Mouse (Mus musculus): ENCODE measurements around the gene Shh. TPM values are rescaled to one million over a fixed set of nuclear protein-coding genes. Genes with fewer than 3 reads are reported as not detected.

Shh gene
- polyA plus RNA-seq, 1 experiment from 2014 or later: 0.64 TPM

GRCm38 (mm10) chr5:28453523-28453922 lies 13.5 kb downstream of the Shh start:
- no peak overlapping the region for H3K4me2 ChIP-seq (ENCODE audit: low read length)
- 36% methylated on average over 3 of the region's 3 CpGs for WGBS
- peaks cover 7% of the 10 kb centered on the region for H3K4me1 ChIP-seq (replicated peaks; ENCODE audit: insufficient read depth, low read length)
- no peak overlapping the region for H3K27ac ChIP-seq
- H3K9me3 ChIP-seq (replicated peaks; ENCODE audit: low read length): no peaks in the 10 kb centered on the region
- H3K4me3 ChIP-seq (replicated peaks; ENCODE audit: low read depth, low read length): no peak overlapping the region
- no peaks in the 10 kb centered on the region for H3K36me3 ChIP-seq (ENCODE audit: insufficient read depth, low read length)
- H3K9ac ChIP-seq (ENCODE audit: low read depth, low read length): no peak overlapping the region
- ATAC-seq (replicated peaks; ENCODE audit: low FRiP score, low read depth) (no peak), DNase-seq (ENCODE audit: low spot score) (no peak)
- no peak for TF ChIP-seq CTCF (IDR thresholded peaks at IDR 0.05; ENCODE audit: low read depth)
- H3K27me3 ChIP-seq (ENCODE audit: insufficient read depth, low read length): peaks cover 21% of the 10 kb centered on the region

DNA sequence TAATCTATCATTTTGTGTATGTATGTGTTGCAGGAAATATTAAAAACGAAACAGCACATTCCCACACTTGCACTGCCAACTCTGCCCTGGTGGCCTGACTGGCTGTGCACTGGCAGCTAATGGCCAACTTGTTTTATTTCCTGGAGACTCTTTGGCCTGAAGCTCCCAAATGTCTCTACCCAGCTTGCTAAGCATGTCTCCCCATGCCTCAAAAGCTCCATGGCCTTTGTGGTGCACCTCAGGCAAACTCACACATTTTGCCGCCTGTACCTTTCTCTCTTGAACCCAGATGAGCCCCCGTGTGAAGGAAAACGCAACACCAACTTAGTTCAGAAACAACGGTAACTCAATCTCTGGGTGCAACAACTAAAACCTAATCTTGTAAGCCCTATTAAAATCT lies 14.0 kb downstream of the Shh start:
- Histone ChIP-seq H3K27ac (no peak overlapping the region), H3K27me3 (ENCODE audit: insufficient read depth, low read length) (peaks cover 17% of the 10 kb centered on the region), H3K4me3 (replicated peaks; ENCODE audit: low read depth, low read length) (no peak overlapping the region), H3K9me3 (replicated peaks; ENCODE audit: low read length) (no peaks in the 10 kb centered on the region), H3K36me3 (ENCODE audit: insufficient read depth, low read length) (no peaks in the 10 kb centered on the region), H3K4me1 (replicated peaks; ENCODE audit: insufficient read depth, low read length) (peaks cover 4% of the 10 kb centered on the region), H3K9ac (ENCODE audit: low read depth, low read length) (no peak overlapping the region), H3K4me2 (ENCODE audit: low read length) (no peak overlapping the region)
- ATAC-seq (replicated peaks; ENCODE audit: low FRiP score, low read depth) (no peak), DNase-seq (ENCODE audit: low spot score) (no peak)
- 79% methylated on average over 5 of the region's 5 CpGs for WGBS
- TF ChIP-seq CTCF (IDR thresholded peaks at IDR 0.05; ENCODE audit: low read depth): no peak

GRCm38 (mm10) chr5:28451053-28451638 lies 15.9 kb downstream of the Shh start:
- peak; percentile 95 for TF ChIP-seq CTCF (IDR thresholded peaks at IDR 0.05; ENCODE audit: low read depth)
- H3K4me2 ChIP-seq (ENCODE audit: low read length): no peak overlapping the region
- H3K36me3 ChIP-seq (ENCODE audit: insufficient read depth, low read length): no peaks in the 10 kb centered on the region
- peak; percentile 77 for DNase-seq (ENCODE audit: low spot score)
- H3K27ac ChIP-seq: no peak overlapping the region
- H3K9ac ChIP-seq (ENCODE audit: low read depth, low read length): no peak overlapping the region
- WGBS: 25% methylated on average over 6 of the region's 6 CpGs
- peak; percentile 72 for ATAC-seq (replicated peaks; ENCODE audit: low FRiP score, low read depth)
- H3K27me3 ChIP-seq (ENCODE audit: insufficient read depth, low read length): peaks cover 8% of the 10 kb centered on the region
- no peaks in the 10 kb centered on the region for H3K4me1 ChIP-seq (replicated peaks; ENCODE audit: insufficient read depth, low read length)
- no peak overlapping the region for H3K4me3 ChIP-seq (replicated peaks; ENCODE audit: low read depth, low read length)
- no peaks in the 10 kb centered on the region for H3K9me3 ChIP-seq (replicated peaks; ENCODE audit: low read length)

GRCm38 (mm10) chr5:28450126-28450890 lies 16.7 kb downstream of the Shh start:
- TF ChIP-seq CTCF (IDR thresholded peaks at IDR 0.05; ENCODE audit: low read depth): no peak
- H3K36me3 ChIP-seq (ENCODE audit: insufficient read depth, low read length): no peaks in the 10 kb centered on the region
- H3K4me3 ChIP-seq (replicated peaks; ENCODE audit: low read depth, low read length): no peak overlapping the region
- H3K4me1 ChIP-seq (replicated peaks; ENCODE audit: insufficient read depth, low read length): no peaks in the 10 kb centered on the region
- no peaks in the 10 kb centered on the region for H3K27me3 ChIP-seq (ENCODE audit: insufficient read depth, low read length)
- no peak overlapping the region for H3K4me2 ChIP-seq (ENCODE audit: low read length)
- H3K9me3 ChIP-seq (replicated peaks; ENCODE audit: low read length): no peaks in the 10 kb centered on the region
- ATAC-seq (replicated peaks; ENCODE audit: low FRiP score, low read depth) (no peak), DNase-seq (ENCODE audit: low spot score) (no peak)
- H3K27ac ChIP-seq: no peak overlapping the region
- 54% methylated on average over 3 of the region's 3 CpGs for WGBS
- no peak overlapping the region for H3K9ac ChIP-seq (ENCODE audit: low read depth, low read length)

GRCm38 (mm10) chr5:28425926-28426325 lies 41.1 kb downstream of the Shh start:
- no peak overlapping the region for H3K27ac ChIP-seq
- no peaks in the 10 kb centered on the region for H3K9me3 ChIP-seq (replicated peaks; ENCODE audit: low read length)
- H3K36me3 ChIP-seq (ENCODE audit: insufficient read depth, low read length): no peaks in the 10 kb centered on the region
- 89% methylated on average over 9 of the region's 9 CpGs for WGBS
- TF ChIP-seq CTCF (IDR thresholded peaks at IDR 0.05; ENCODE audit: low read depth): no peak
- ATAC-seq (replicated peaks; ENCODE audit: low FRiP score, low read depth) (no peak), DNase-seq (ENCODE audit: low spot score) (no peak)
- no peak overlapping the region for H3K9ac ChIP-seq (ENCODE audit: low read depth, low read length)
- H3K4me3 ChIP-seq (replicated peaks; ENCODE audit: low read depth, low read length): no peak overlapping the region
- H3K4me1 ChIP-seq (replicated peaks; ENCODE audit: insufficient read depth, low read length): no peaks in the 10 kb centered on the region
- no peak overlapping the region for H3K4me2 ChIP-seq (ENCODE audit: low read length)
- H3K27me3 ChIP-seq (ENCODE audit: insufficient read depth, low read length): no peaks in the 10 kb centered on the region

DNA sequence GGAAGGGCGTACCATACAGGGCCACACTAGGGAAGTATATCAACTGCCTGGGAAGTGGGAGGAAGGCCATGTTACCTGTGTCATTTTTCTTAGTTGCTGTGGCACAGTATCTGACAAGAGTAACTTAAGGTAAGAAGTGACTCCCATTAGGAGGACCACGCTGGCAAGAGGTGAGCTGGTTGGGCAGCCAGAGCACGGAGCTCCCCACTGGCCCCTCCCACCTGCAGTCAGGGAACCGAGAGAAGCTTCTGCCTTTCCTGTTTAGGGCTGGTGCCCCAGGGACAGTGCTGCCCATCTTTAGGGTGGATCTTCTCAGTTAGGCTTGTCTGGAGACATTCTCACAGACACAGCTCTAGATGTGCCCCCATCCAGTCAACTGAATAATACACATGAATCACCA lies 43.3 kb downstream of the Shh start:
- Histone ChIP-seq H3K27ac (no peak overlapping the region), H3K9me3 (replicated peaks; ENCODE audit: low read length) (no peaks in the 10 kb centered on the region), H3K27me3 (ENCODE audit: insufficient read depth, low read length) (no peaks in the 10 kb centered on the region), H3K9ac (ENCODE audit: low read depth, low read length) (no peak overlapping the region), H3K36me3 (ENCODE audit: insufficient read depth, low read length) (0 out of 2 replicates have a peak, but pooled peaks cover 5% of the 10 kb centered on the region), H3K4me3 (replicated peaks; ENCODE audit: low read depth, low read length) (no peak overlapping the region), H3K4me2 (ENCODE audit: low read length) (no peak overlapping the region), H3K4me1 (replicated peaks; ENCODE audit: insufficient read depth, low read length) (no peaks in the 10 kb centered on the region)
- 53% methylated on average over 4 of the region's 4 CpGs for WGBS
- TF ChIP-seq CTCF (IDR thresholded peaks at IDR 0.05; ENCODE audit: low read depth): no peak
- ATAC-seq (replicated peaks; ENCODE audit: low FRiP score, low read depth) (0 out of 2 replicates have a peak, but pooled peaks have one; percentile 25), DNase-seq (ENCODE audit: low spot score) (no peak)
